ENCODE assay signal across 8 mouse cellular contexts in the genomic region with DNA sequence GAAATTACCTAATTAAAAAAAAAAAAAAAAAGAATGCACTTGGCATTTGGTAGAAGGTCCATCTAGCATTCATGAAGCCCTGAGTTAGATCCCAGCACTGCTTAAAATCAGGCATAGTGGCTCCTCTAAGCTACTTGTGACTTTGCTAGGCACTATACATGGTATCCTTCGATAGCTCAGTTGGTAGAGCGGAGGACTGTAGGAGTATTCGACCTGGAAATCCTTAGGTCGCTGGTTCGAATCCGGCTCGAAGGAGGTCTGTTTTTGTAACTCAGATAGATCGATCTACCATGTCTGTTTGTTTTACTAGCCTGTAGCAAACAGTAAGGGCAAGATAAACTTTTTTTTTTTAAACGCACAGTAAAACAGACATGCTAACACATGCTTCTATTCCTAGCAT. TPM values are rescaled to one million over a fixed set of nuclear protein-coding genes. Genes with fewer than 3 reads are reported as not detected.
A peak's percentile ranks its signal among the peaks of the same experiment; 100 is the strongest.
DNase-seq lines count a peak whose midpoint lies in the region; ATAC-seq lines count a peak whose summit lies in the region.

No protein-coding gene starts in this region.

- 5% methylated on average over 9 of the region's 9 CpGs for WGBS in intestine, embryonic 16.5 days
- under 1% methylated on average over 9 of the region's 9 CpGs for WGBS in midbrain, embryonic 11.5 days
- WGBS in stomach, embryonic 14.5 days = 5% methylated on average over 9 of the region's 9 CpGs

- intact Hi-C loops in left cerebral cortex, postnatal 36 days (cut with DNase I) = no loop called here

- no peak overlapping the region for H3K27ac ChIP-seq in intestine, embryonic 16.5 days (ENCODE audit: low read length)
- H3K27ac ChIP-seq in midbrain, embryonic 11.5 days (ENCODE audit: low read depth, low read length) = no peak overlapping the region
- no peak overlapping the region for H3K27ac ChIP-seq in stomach, embryonic 14.5 days (ENCODE audit: low read length)

- H3K27me3 ChIP-seq in intestine, embryonic 16.5 days (replicated peaks; ENCODE audit: control insufficient read depth, insufficient read depth, low read length) = no peaks in the 10 kb centered on the region
- H3K27me3 ChIP-seq in midbrain, embryonic 11.5 days (ENCODE audit: control insufficient read depth, insufficient read depth, low read length) = peaks cover 3% of the 10 kb centered on the region; the same call in 1 of the 2 replicates
- H3K27me3 ChIP-seq in stomach, embryonic 14.5 days (ENCODE audit: control insufficient read depth, insufficient read depth, low read length) = no peaks in the 10 kb centered on the region

- no peak overlapping the region for H3K4me3 ChIP-seq in intestine, embryonic 16.5 days (ENCODE audit: low read length)
- no peak overlapping the region for H3K4me3 ChIP-seq in midbrain, embryonic 11.5 days (ENCODE audit: low read depth, low read length)
- no peak overlapping the region for H3K4me3 ChIP-seq in stomach, embryonic 14.5 days (ENCODE audit: low read depth, low read length)

- ATAC-seq in intestine, embryonic 16.5 days = peak; percentile 60
- peak; percentile 71 for ATAC-seq in midbrain, embryonic 11.5 days (ENCODE audit: low FRiP score)
- peak; percentile 84; the same call in 1 of the 2 replicates for ATAC-seq in stomach, embryonic 14.5 days (ENCODE audit: insufficient number of reproducible peaks, insufficient read depth, low FRiP score, low read depth)

- H3K36me3 ChIP-seq in intestine, embryonic 16.5 days (ENCODE audit: control insufficient read depth, insufficient read depth, low read length) = no peaks in the 10 kb centered on the region
- no peaks in the 10 kb centered on the region for H3K36me3 ChIP-seq in midbrain, embryonic 11.5 days (ENCODE audit: control insufficient read depth, insufficient read depth, low read length)
- H3K36me3 ChIP-seq in stomach, embryonic 14.5 days (ENCODE audit: control insufficient read depth, insufficient read depth, low read length) = no peaks in the 10 kb centered on the region

- no peak overlapping the region for H3K4me2 ChIP-seq in intestine, embryonic 16.5 days (ENCODE audit: low read depth, low read length)
- H3K4me2 ChIP-seq in midbrain, embryonic 11.5 days = no peak overlapping the region
- no peak overlapping the region for H3K4me2 ChIP-seq in stomach, embryonic 14.5 days (replicated peaks; ENCODE audit: low read depth, low read length)

- no peaks in the 10 kb centered on the region for H3K9me3 ChIP-seq in intestine, embryonic 16.5 days (ENCODE audit: control insufficient read depth, low read length)
- no peaks in the 10 kb centered on the region for H3K9me3 ChIP-seq in midbrain, embryonic 11.5 days (ENCODE audit: control insufficient read depth, low read length)
- no peaks in the 10 kb centered on the region for H3K9me3 ChIP-seq in stomach, embryonic 14.5 days (ENCODE audit: control insufficient read depth, low read depth, low read length)

- peaks cover 19% of the 10 kb centered on the region for H3K4me1 ChIP-seq in intestine, embryonic 16.5 days (ENCODE audit: control insufficient read depth, insufficient read depth, low read length)
- peaks cover 7% of the 10 kb centered on the region; the same call in 1 of the 2 replicates for H3K4me1 ChIP-seq in midbrain, embryonic 11.5 days (ENCODE audit: control insufficient read depth, insufficient read depth, low read length)
- H3K4me1 ChIP-seq in stomach, embryonic 14.5 days (ENCODE audit: control insufficient read depth, insufficient read depth, low read length) = 0 out of 2 replicates have a peak, but pooled peaks cover 3% of the 10 kb centered on the region

- H3K9ac ChIP-seq in intestine, embryonic 16.5 days (ENCODE audit: low read depth, low read length) = no peak overlapping the region
- no peak overlapping the region for H3K9ac ChIP-seq in midbrain, embryonic 11.5 days (ENCODE audit: low read length)
- H3K9ac ChIP-seq in stomach, embryonic 14.5 days (replicated peaks; ENCODE audit: low read depth, low read length) = no peak overlapping the region

- peak; percentile 20 to 31 for DNase-seq in urinary bladder, adult 18-20 months (ENCODE audit: low spot score in 2 of 2)
- DNase-seq in urinary bladder, adult 2 months (ENCODE audit: low spot score) = no peak
- DNase-seq in cerebellum, adult 9-11 months = peak; percentile 61
- DNase-seq in gastrocnemius, postnatal 25 days = peak; percentile 10
- peak; percentile 40 to 59 for DNase-seq in left cerebral cortex, postnatal 36 days (ENCODE audit: low spot score in 2 of 2)
- peak; percentile 99 for DNase-seq in midbrain, embryonic 11.5 days (ENCODE audit: low spot score, missing footprints)

RNA-seq across cellular contexts. Expression of a gene that starts 1.2 kb away (rescaled TPM):
- not detected in 2 replicates for polyA plus RNA-seq in urinary bladder, adult 2 months (2012; rRNA removed)
- total RNA-seq in gastrocnemius, postnatal 25 days (2021) = not detected
- 0.07 and 0.11 TPM in 2 replicates for polyA plus RNA-seq in intestine, embryonic 16.5 days (2015; fragmentation: Nextera tagmentation; extraction: Ambion mirVana)
- not detected for total RNA-seq in left cerebral cortex, postnatal 36 days (2021)
- polyA plus RNA-seq in midbrain, embryonic 11.5 days (2014; fragmentation: Nextera tagmentation; extraction: Ambion mirVana) = not detected in 2 replicates
- polyA plus RNA-seq in stomach, embryonic 14.5 days (2014; fragmentation: Nextera tagmentation; extraction: Ambion mirVana) = 0.17 TPM in 1 of 2 replicates, not detected in the other

RNA-seq across cellular contexts. Expression of a gene that starts 21.7 kb away (rescaled TPM):
- 0.04 TPM in 1 of 2 replicates, not detected in the other for polyA plus RNA-seq in urinary bladder, adult 2 months (2012; rRNA removed)
- total RNA-seq in gastrocnemius, postnatal 25 days (2021) = not detected
- polyA plus RNA-seq in intestine, embryonic 16.5 days (2015; fragmentation: Nextera tagmentation; extraction: Ambion mirVana) = 0.12 TPM in 2 replicates
- 1 to 10 TPM in 1 of 2 experiments, under 1 TPM in 1; 0.93 to 1.5 TPM for total RNA-seq in left cerebral cortex, postnatal 36 days (2021)
- polyA plus RNA-seq in midbrain, embryonic 11.5 days (2014; fragmentation: Nextera tagmentation; extraction: Ambion mirVana) = 0.28 and 0.34 TPM in 2 replicates
- polyA plus RNA-seq in stomach, embryonic 14.5 days (2014; fragmentation: Nextera tagmentation; extraction: Ambion mirVana) = 0.22 and 0.30 TPM in 2 replicates

RNA-seq across cellular contexts. Expression of a gene that starts 43.2 kb away (rescaled TPM):
- 7.9 TPM in 2 replicates for polyA plus RNA-seq in urinary bladder, adult 2 months (2012; rRNA removed)
- total RNA-seq in gastrocnemius, postnatal 25 days (2021) = 1 to 10 TPM; 2.9 to 3.7 TPM
- polyA plus RNA-seq in intestine, embryonic 16.5 days (2015; fragmentation: Nextera tagmentation; extraction: Ambion mirVana) = 10.2 and 11.2 TPM in 2 replicates
- total RNA-seq in left cerebral cortex, postnatal 36 days (2021) = 1 to 10 TPM; 8.4 to 8.5 TPM
- 14.0 and 14.9 TPM in 2 replicates for polyA plus RNA-seq in midbrain, embryonic 11.5 days (2014; fragmentation: Nextera tagmentation; extraction: Ambion mirVana)
- 12.0 and 12.4 TPM in 2 replicates for polyA plus RNA-seq in stomach, embryonic 14.5 days (2014; fragmentation: Nextera tagmentation; extraction: Ambion mirVana)
